Mouse (Mus musculus) neural tube, embryonic 10.5 days (tissue): Measurements from ENCODE around the gene Nck1.

ENCODE experiments used
- DNase-seq: peaks from one replicate; pipeline ENCODE4 v3.0.0-alpha.2; 2017; ENCODE audit warnings: low spot score; ENCODE audit errors: extremely low spot score

Gene Nck1

DNA sequence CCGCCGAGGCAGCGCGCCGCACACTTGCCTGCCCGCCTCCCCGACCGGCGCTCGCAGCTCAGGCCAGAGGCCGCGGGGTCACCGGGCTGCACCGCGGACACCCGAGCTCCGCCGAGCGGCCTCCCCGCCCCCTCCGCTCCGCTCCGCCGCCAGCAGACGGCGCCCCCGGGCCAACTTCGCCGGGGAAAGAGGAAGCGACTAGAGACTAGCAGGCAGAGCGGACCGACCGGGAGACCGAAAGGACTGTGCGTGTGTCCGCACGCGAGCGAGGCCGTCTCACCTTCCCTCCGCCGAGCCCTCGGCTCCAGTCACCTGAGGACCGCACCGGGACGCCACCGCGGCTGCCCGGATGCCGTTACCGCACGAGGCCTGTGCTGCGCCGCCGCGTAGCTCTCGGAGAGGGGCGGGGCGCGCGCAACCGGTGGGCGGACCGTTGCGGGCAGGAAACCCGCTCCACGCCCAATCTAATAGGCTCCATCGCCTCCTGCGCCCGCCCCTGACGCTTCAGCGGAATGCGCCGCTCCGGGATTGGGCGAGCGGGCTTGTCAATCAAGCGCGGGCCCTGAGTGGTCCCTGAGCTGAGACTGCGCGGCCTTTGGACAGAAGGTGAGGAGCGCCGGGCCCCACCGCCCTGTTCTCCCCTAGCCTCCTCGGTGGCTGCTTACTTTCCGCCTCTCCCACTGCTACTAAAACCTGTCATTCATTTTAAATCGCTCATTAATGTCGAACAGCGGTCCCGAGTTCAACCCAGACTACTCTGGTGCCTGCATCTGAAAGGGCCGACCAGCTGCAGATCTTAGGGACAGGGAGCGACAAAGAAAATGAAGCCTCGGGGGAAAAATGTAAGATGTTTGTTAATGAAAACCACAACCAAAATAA lies at the start of gene Nck1:
Gene Nck1, minus strand, starts transcription at position 420 of the 879 bp plus-strand sequence.
- DNase-seq: peak; percentile 97

GRCm38 (mm10) chr9:100590462-100590861 lies 44.5 kb upstream of the Nck1 start:
- no peak for DNase-seq

GRCm38 (mm10) chr9:100584031-100584430 lies 38.1 kb upstream of the Nck1 start:
- DNase-seq: no peak

- DNase-seq: no peak
These were observed 37.1 kb upstream of the Nck1 start for GRCm38 (mm10) chr9:100582883-100583575.

GRCm38 (mm10) chr9:100581543-100582492 lies 35.9 kb upstream of the Nck1 start:
- DNase-seq: no peak

DNA sequence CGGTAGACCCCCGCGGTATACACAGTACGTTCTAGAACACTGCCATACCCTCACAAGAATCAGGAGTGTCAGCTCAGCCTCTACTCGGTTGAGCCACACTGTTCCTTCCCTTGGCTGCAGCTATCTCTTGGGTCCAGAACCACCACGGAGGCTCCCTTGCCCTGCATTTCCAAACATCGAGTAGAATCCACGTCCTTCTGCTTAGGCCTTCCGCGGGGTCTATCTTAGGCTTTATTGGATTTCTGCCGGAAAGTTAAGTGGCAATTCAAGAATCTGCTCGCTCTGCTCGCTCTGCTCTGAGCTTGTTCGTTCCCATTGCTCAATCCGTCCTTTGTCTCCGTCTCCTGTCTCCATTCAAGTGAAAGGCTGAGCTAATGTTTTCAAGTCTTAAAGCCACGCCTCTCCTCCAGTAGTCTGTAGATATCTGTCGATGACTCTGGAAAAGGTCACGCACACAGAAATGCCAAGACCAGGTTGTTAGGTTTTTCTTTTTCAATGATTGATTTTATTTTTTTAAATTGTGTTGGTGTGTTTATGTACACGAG lies 34.3 kb upstream of the Nck1 start:
- DNase-seq: no peak

- no peak for DNase-seq
These were observed 28.0 kb upstream of the Nck1 start for GRCm38 (mm10) chr9:100573942-100574341.

DNA sequence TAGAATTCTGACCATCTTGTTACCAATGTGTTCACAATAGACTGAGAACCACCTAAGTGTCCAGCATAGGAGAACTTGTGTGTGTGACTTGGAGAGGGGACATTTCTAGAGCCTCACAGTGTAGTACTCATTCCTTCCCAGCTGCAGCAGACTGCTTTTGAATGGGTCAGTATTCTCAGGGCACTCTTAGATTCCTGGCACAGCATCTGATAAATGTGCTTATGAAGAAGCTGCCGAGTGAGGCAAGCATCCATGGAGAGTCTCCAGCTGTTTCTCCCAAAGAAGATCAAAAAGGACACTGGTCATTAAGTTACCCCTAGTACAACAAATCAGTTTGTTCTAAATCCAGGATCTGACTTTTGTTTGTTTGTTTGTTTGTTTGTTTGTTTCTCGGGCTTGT lies 27.4 kb upstream of the Nck1 start:
- DNase-seq: no peak

GRCm38 (mm10) chr9:100571511-100571910 lies 25.6 kb upstream of the Nck1 start:
- no peak for DNase-seq

- peak; percentile 85 for DNase-seq
These were observed 24.8 kb upstream of the Nck1 start, which contains the start of gene Slc35g2 for GRCm38 (mm10) chr9:100570626-100571233. Slc35g2 (minus strand) TSS chr9:100571090.

DNA sequence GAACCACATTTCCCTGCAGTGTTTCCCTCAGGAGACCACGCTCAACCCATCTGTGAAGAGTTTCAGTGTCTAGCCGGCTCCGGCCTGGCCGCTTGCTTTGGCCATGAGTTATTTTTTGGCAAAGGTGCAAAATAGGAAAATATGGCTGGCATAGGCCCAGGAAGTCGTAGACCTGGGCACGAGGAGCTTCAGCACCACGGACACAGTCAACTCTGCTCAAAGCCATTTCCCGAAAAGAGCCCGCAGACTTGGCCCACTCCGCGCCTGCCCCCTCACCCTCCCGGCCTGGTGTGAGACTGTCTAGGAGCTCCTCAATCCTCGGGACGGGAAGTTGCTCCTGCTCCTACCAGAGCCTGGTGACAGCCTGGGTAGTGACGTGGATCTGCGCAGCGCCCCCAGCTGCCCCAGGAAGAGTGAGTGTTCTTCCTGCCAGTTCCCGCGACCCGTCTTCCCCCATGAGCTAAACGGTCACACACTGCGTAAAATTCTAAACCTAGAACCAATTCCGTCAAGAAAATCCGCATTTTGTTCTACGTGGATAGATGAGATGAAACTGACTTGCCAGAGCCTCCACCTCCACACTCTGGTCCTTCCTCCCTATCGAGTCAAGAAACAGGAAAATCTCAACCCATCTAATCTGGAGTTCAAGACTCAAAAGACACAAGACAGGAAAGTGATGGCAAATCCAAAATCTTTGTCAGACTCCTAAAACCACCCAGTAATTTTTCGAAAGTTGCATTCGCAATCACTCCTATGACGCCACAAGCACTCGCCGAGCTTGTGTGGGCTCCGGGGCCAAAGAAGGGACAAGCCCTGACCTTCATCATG lies 24.1 kb upstream of the Nck1 start:
- peak; percentile 51 for DNase-seq

GRCm38 (mm10) chr9:100560251-100560890 lies 14.4 kb upstream of the Nck1 start:
- DNase-seq: no peak

DNA sequence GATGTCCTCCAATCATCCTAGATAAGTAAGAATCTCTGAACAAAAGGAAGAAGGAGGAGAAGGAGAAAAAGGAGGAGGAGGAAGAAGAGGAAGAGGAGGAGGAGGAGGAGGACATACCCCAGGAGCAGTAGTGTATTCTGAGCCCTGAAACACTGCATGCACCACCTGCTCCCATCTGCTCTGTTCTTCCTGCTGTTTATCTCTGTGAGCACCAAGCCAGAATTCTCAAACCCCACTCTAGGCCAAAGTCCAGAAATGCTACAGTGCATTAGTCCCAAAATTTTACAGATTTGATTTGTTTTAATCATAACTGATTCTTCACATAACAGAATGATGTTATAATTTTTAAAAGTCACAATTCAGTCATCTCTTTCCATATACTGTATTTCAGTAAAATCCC lies 13.1 kb upstream of the Nck1 start:
- no peak for DNase-seq

DNA sequence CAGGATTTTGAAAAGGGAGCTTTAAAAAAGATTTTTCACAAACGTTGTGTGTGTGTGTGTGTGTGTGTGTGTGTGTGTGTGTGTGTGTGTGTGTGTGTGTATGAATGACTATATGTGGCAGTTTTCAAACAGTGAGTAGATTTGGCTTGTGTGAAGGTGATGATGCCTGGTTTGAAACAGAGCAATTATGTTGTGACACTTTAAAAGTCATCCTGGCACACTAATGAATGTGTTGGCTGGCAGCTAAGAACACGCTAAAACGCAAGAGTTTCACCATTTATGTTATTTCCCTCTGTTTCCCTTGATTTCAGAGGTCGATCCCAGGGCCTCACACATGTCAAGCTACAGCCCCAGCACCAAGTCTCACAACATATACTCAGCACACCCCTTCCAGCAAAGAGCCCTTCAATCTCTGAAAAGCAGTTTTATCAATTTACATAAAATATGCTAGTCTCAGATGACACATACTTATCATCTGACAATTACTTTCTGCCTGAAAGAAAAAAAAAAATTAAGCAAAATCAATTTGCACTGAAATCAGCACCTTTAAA lies 12.2 kb upstream of the Nck1 start:
- no peak for DNase-seq

GRCm38 (mm10) chr9:100555686-100556085 lies 9.8 kb upstream of the Nck1 start:
- DNase-seq: no peak

DNA sequence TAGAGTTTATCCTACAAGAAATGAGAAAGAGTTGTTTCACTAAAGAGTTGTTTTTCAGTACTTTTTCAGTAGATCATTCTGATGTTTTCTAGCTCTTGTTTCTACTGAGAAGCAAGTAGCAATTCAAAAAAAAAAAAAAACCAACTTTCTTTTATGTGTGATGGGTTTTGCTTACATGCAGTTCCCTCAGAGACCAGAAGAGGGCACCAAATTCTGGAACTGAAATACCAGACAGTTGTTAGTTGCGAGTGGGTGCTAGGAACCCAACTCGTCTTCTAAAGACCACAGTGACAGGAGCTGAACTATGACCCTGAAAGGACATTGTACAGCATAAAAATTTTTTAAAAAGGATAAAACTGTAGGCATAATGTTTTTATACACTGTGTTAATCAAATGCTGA lies 2.4 kb upstream of the Nck1 start:
- no peak for DNase-seq

DNA sequence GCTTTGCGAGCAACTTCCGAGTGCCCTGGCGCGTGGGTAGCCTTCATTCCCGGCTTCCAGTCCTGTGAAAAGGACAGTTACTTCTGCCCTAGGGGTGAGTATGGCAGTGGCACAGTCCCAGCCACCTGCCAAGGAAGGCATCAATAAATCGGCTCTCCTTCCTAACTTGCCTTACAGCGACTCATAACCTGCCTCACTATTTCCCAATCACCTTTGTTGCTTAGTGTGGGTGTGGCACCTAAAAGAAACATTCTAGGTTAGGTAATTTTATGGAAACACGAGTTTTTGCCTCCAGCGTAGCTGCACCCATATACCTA lies 618 bp upstream of the Nck1 start:
- no peak for DNase-seq

DNA sequence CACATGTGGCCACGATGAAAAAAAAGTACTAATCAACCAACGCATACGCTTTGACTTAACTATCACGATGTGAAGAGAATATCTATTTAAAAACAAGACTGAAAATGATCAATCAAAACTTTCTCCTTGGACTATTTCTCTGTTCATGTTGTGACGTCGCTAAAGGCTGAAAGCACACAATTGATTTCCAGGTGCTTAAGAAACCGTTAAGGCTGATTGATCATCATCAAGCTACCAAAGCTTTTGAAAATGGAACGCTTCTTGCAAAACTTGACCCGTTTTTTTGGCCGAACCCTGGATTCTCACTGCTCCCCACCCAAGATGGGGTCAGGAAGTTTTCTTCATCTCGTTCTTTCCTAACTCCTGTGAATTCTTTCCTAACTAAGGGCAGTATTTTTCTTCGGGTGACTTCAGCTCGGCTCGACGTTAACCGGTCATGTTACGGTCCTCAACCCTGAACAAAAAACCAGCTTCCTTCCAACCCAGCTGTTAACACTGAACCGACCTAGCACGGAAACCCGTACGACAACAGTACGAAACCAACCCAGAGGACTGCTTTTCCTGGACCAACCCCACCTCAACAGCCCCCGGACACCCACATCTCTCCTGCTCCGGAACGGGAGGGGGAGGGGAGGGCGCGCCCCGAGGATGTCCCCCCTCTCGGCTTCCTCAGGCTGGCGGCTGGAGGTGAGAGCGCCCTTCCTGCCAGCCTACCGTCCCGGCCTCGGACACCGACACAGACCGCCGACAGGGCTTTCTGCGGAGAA lies 803 bp downstream of the Nck1 start:
- no peak for DNase-seq
